In genomic region chr2:118764094-118764831, GRCm38 (mm10) we compare ENCODE assay signal across 8 mouse cellular contexts. TPM values are rescaled to one million over a fixed set of nuclear protein-coding genes. Genes with fewer than 3 reads are reported as not detected.
DNase-seq lines count a peak whose midpoint lies in the region; ATAC-seq and TF ChIP-seq lines count a peak whose summit lies in the region.

No protein-coding gene starts in this region.

- peak; percentile 46 for TF ChIP-seq CTCF in testis, adult 2 months (IDR thresholded peaks at IDR 0.05; ENCODE audit: control insufficient read depth, insufficient read depth, insufficient replicate concordance, low read depth, low read length)

- H3K9ac ChIP-seq in forebrain, embryonic 14.5 days (ENCODE audit: low read length), result no peak overlapping the region
- no peak overlapping the region for H3K9ac ChIP-seq in midbrain, embryonic 14.5 days (replicated peaks; ENCODE audit: low read length)

- H3K27ac ChIP-seq in testis, adult 2 months (ENCODE audit: control insufficient read depth, insufficient read depth, low read depth, low read length), result no peak overlapping the region
- no peak overlapping the region for H3K27ac ChIP-seq in forebrain, embryonic 14.5 days (ENCODE audit: low read depth, low read length)
- no peak overlapping the region for H3K27ac ChIP-seq in midbrain, embryonic 14.5 days (replicated peaks; ENCODE audit: low read depth, low read length)

- peaks cover 43% of the 10 kb centered on the region for H3K4me1 ChIP-seq in testis, adult 2 months (ENCODE audit: control insufficient read depth, insufficient read depth, low read length)
- H3K4me1 ChIP-seq in forebrain, embryonic 14.5 days (ENCODE audit: control insufficient read depth, insufficient read depth, low read length), result peaks cover 29% of the 10 kb centered on the region
- H3K4me1 ChIP-seq in midbrain, embryonic 14.5 days (ENCODE audit: control insufficient read depth, insufficient read depth, low read length), result peaks cover 26% of the 10 kb centered on the region

- WGBS in forebrain, embryonic 14.5 days, result 20% methylated on average over 11 of the region's 11 CpGs
- 21% methylated on average over 11 of the region's 11 CpGs for WGBS in midbrain, embryonic 14.5 days

- no peaks in the 10 kb centered on the region for H3K27me3 ChIP-seq in testis, adult 2 months (ENCODE audit: control insufficient read depth, insufficient read depth, low read length)
- H3K27me3 ChIP-seq in forebrain, embryonic 14.5 days (replicated peaks; ENCODE audit: control insufficient read depth, insufficient read depth, low read length), result no peaks in the 10 kb centered on the region
- no peaks in the 10 kb centered on the region for H3K27me3 ChIP-seq in midbrain, embryonic 14.5 days (ENCODE audit: control insufficient read depth, insufficient read depth, low read length)

- ATAC-seq in forebrain, embryonic 14.5 days, result no peak
- no peak for ATAC-seq in midbrain, embryonic 14.5 days (ENCODE audit: low FRiP score, low TSS enrichment)
- no peak for ATAC-seq in monocyte, adult 5-6 weeks (replicated peaks; ENCODE audit: insufficient number of reproducible peaks, low FRiP score, low TSS enrichment, poor library complexity, severe bottlenecking)

- TF ChIP-seq POLR2A in testis, adult 2 months (IDR thresholded peaks at IDR 0.05; ENCODE audit: control insufficient read depth, low read depth, low read length), result no peak

- peak; percentile 34 for DNase-seq in adrenal gland, adult 2 months
- DNase-seq in adrenal gland, adult 18-20 months (ENCODE audit: low spot score in 2 of 2), result no peak
- DNase-seq in testis, postnatal 14 days (ENCODE audit: low spot score), result no peak
- DNase-seq in forebrain, embryonic 14.5 days (ENCODE audit: low spot score), result peak; percentile 70
- DNase-seq in kidney, postnatal 4 days, result peak; percentile 45 to 64
- DNase-seq in midbrain, embryonic 14.5 days, result peak; percentile 82

- H3K4me3 ChIP-seq in testis, adult 2 months (ENCODE audit: control insufficient read depth, low read depth, low read length), result no peak overlapping the region
- no peak overlapping the region for H3K4me3 ChIP-seq in forebrain, embryonic 14.5 days (ENCODE audit: low read depth, low read length)
- no peak overlapping the region for H3K4me3 ChIP-seq in midbrain, embryonic 14.5 days (replicated peaks; ENCODE audit: low read depth, low read length)

- no peaks in the 10 kb centered on the region for H3K36me3 ChIP-seq in testis, adult 2 months (ENCODE audit: control insufficient read depth, insufficient read depth, low read length)
- H3K36me3 ChIP-seq in forebrain, embryonic 14.5 days (ENCODE audit: control insufficient read depth, insufficient read depth, low read length), result no peaks in the 10 kb centered on the region
- H3K36me3 ChIP-seq in midbrain, embryonic 14.5 days (ENCODE audit: control insufficient read depth, insufficient read depth, low read length), result no peaks in the 10 kb centered on the region

- H3K4me2 ChIP-seq in forebrain, embryonic 14.5 days (ENCODE audit: low read length), result no peak overlapping the region
- H3K4me2 ChIP-seq in midbrain, embryonic 14.5 days (ENCODE audit: low read length), result no peak overlapping the region

- H3K9me3 ChIP-seq in forebrain, embryonic 14.5 days (replicated peaks; ENCODE audit: control insufficient read depth, low read length), result no peaks in the 10 kb centered on the region
- H3K9me3 ChIP-seq in midbrain, embryonic 14.5 days (ENCODE audit: control insufficient read depth, low read length), result no peaks in the 10 kb centered on the region

RNA-seq across cellular contexts. Expression of gene Ccdc9b, which starts 1.8 kb away (rescaled TPM):
- total RNA-seq in adrenal gland, adult 2 months (2021), result 10 to 100 TPM in 1 of 2 experiments, 1 to 10 TPM in 1; 3.3 to 13.9 TPM
- 4.0 and 5.3 TPM in 2 replicates for polyA plus RNA-seq in adrenal gland, adult 2 months (2012; rRNA removed)
- total RNA-seq in adrenal gland, adult 18-20 months (2021), result 1 to 10 TPM; 2.8 to 5.1 TPM
- 0.80 and 0.85 TPM in 2 replicates for polyA plus RNA-seq in testis, adult 2 months (2012; rRNA removed)
- 1.0 and 1.2 TPM in 2 replicates for polyA plus RNA-seq in forebrain, embryonic 14.5 days (2014; fragmentation: Nextera tagmentation; extraction: Ambion mirVana)
- polyA plus RNA-seq in midbrain, embryonic 14.5 days (2014; fragmentation: Nextera tagmentation; extraction: Ambion mirVana), result 0.59 and 0.73 TPM in 2 replicates
- 0.10 to 0.19 TPM in 2 of 3 replicates, not detected in the other for total RNA-seq in monocyte, adult 5-6 weeks (2017)

RNA-seq across cellular contexts. Expression of gene Phgr1, which starts 8.3 kb away (rescaled TPM):
- not detected for total RNA-seq in adrenal gland, adult 2 months (2021)
- 0.83 TPM in 1 of 2 replicates, not detected in the other for polyA plus RNA-seq in adrenal gland, adult 2 months (2012; rRNA removed)
- total RNA-seq in adrenal gland, adult 18-20 months (2021), result not detected
- 0.49 and 1.1 TPM in 2 replicates for polyA plus RNA-seq in testis, adult 2 months (2012; rRNA removed)
- polyA plus RNA-seq in forebrain, embryonic 14.5 days (2014; fragmentation: Nextera tagmentation; extraction: Ambion mirVana), result not detected in 2 replicates
- not detected in 2 replicates for polyA plus RNA-seq in midbrain, embryonic 14.5 days (2014; fragmentation: Nextera tagmentation; extraction: Ambion mirVana)
- not detected in 3 replicates for total RNA-seq in monocyte, adult 5-6 weeks (2017)

RNA-seq across cellular contexts. Expression of gene Disp2, which starts 15.3 kb away (rescaled TPM):
- 10 to 100 TPM; 27.0 to 38.5 TPM for total RNA-seq in adrenal gland, adult 2 months (2021)
- 25.9 and 27.7 TPM in 2 replicates for polyA plus RNA-seq in adrenal gland, adult 2 months (2012; rRNA removed)
- total RNA-seq in adrenal gland, adult 18-20 months (2021), result 10 to 100 TPM; 32.1 to 32.7 TPM
- 0.28 and 0.77 TPM in 2 replicates for polyA plus RNA-seq in testis, adult 2 months (2012; rRNA removed)
- 18.0 and 24.5 TPM in 2 replicates for polyA plus RNA-seq in forebrain, embryonic 14.5 days (2014; fragmentation: Nextera tagmentation; extraction: Ambion mirVana)
- 49.8 and 50.4 TPM in 2 replicates for polyA plus RNA-seq in midbrain, embryonic 14.5 days (2014; fragmentation: Nextera tagmentation; extraction: Ambion mirVana)
- not detected in 3 replicates for total RNA-seq in monocyte, adult 5-6 weeks (2017)

RNA-seq across cellular contexts. Expression of gene Inafm2, which starts 18.7 kb away (rescaled TPM):
- 10 to 100 TPM; 30.0 to 45.0 TPM for total RNA-seq in adrenal gland, adult 2 months (2021)
- polyA plus RNA-seq in adrenal gland, adult 2 months (2012; rRNA removed), result 22.1 and 31.3 TPM in 2 replicates
- total RNA-seq in adrenal gland, adult 18-20 months (2021), result 10 to 100 TPM; 35.2 to 40.1 TPM
- polyA plus RNA-seq in testis, adult 2 months (2012; rRNA removed), result 12.6 and 13.4 TPM in 2 replicates
- polyA plus RNA-seq in forebrain, embryonic 14.5 days (2014; fragmentation: Nextera tagmentation; extraction: Ambion mirVana), result 32.1 and 33.7 TPM in 2 replicates
- polyA plus RNA-seq in midbrain, embryonic 14.5 days (2014; fragmentation: Nextera tagmentation; extraction: Ambion mirVana), result 25.2 and 30.8 TPM in 2 replicates
- 14.5 to 23.9 TPM (median 19.3 TPM) in 3 replicates for total RNA-seq in monocyte, adult 5-6 weeks (2017)

RNA-seq across cellular contexts. Expression of gene Plcb2, which starts 36.0 kb away (rescaled TPM):
- 1 to 10 TPM; 1.6 to 2.4 TPM for total RNA-seq in adrenal gland, adult 2 months (2021)
- 0.97 and 1.4 TPM in 2 replicates for polyA plus RNA-seq in adrenal gland, adult 2 months (2012; rRNA removed)
- 1 to 10 TPM; 2.5 to 2.8 TPM for total RNA-seq in adrenal gland, adult 18-20 months (2021)
- polyA plus RNA-seq in testis, adult 2 months (2012; rRNA removed), result 17.6 and 17.9 TPM in 2 replicates
- 0.48 and 0.57 TPM in 2 replicates for polyA plus RNA-seq in forebrain, embryonic 14.5 days (2014; fragmentation: Nextera tagmentation; extraction: Ambion mirVana)
- polyA plus RNA-seq in midbrain, embryonic 14.5 days (2014; fragmentation: Nextera tagmentation; extraction: Ambion mirVana), result 0.40 and 0.74 TPM in 2 replicates
- total RNA-seq in monocyte, adult 5-6 weeks (2017), result 32.8 to 44.3 TPM (median 36.3 TPM) in 3 replicates

Comparison
In these comparisons a context has a peak if more than half of its experiments do, and no peak if none do; other contexts are left out.
1. DNase-seq: peak in adrenal gland, adult 2 months (single experiment), forebrain, embryonic 14.5 days (single experiment), kidney, postnatal 4 days (2 of 2) and midbrain, embryonic 14.5 days (single experiment); none in adrenal gland, adult 18-20 months (0 of 2) and testis, postnatal 14 days (single experiment).
2. RNA of gene Disp2, which starts 15.3 kb away (polyA plus RNA-seq): 49.8 to 50.4 TPM in midbrain, embryonic 14.5 days, 25.9 to 27.7 TPM in adrenal gland, adult 2 months and 18.0 to 24.5 TPM in forebrain, embryonic 14.5 days; 0.28 to 0.77 TPM in testis, adult 2 months; every median in the first group is over 10 times any median in the second.